Mouse (Mus musculus) E14TG2a.4 (cell line): ENCODE data around the gene Rfx1.

Source experiments
- CTCF ChIP-seq: conservative IDR thresholded peaks from 2 replicates; pipeline ENCODE4 v1.5.1; 2014; ENCODE audit warnings: low read length
- NANOG ChIP-seq: IDR thresholded peaks from 2 replicates; pipeline ENCODE4 v1.6.1; 2014; ENCODE audit warnings: borderline replicate concordance, low read length, mixed read lengths
- POU5F1 ChIP-seq: IDR thresholded peaks from 2 replicates; pipeline ENCODE4 v1.6.1; 2014; ENCODE audit warnings: low read length, borderline replicate concordance

DNA sequence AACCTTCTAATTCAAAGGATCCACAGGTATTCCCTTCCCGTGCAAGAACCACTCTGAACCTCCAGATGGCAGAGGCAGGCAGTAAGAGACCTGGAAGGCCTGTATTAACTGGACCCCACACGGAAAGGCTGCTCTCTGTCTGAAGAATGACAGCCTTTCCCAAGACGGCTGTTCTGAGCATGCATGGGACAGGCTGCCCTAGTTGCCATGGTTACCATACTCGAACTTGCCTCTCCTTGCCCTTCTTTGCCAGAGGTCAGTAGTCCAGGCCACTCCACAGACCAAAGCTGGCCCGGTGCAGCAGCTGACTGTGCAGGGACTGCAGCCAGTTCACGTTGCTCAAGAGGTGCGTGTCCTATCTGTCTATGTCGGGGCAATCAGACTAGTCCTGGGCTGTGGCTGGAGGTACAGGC is 17.2 kb downstream of the Rfx1 start:
- TF ChIP-seq CTCF = no peak
- no peak for TF ChIP-seq NANOG
- TF ChIP-seq POU5F1 = no peak
